Mouse (Mus musculus) forebrain, embryonic 15.5 days (tissue): ENCODE measurements at regions not wholly inside any gene's neighbourhood (a gene's known extent, or its start where the extent isn't known, plus 50 kb on each side); places are given as distances from the start of the nearest gene placed in this dataset.

Experiments used
- ATAC-seq: fragments of 200-750 bp; cut with Nextera tagmentation; replicated peaks from 2 replicates; pipeline ENCODE4 v1.8.0; 2017; ENCODE audit warnings: mild to moderate bottlenecking, moderate TSS enrichment, moderate library complexity
- H3K27ac ChIP-seq: fragments of 300-500 bp; sonication (generic); replicated peaks from 2 replicates; pipeline ENCODE4 v1.5.1; 2015; ENCODE audit warnings: mild to moderate bottlenecking, inconsistent platforms
- H3K27me3 ChIP-seq: fragments of 300-500 bp; sonication (generic); 2 replicates; pipeline ENCODE4 v1.6.1; 2015; ENCODE audit warnings: inconsistent platforms
- H3K36me3 ChIP-seq: fragments of 300-500 bp; sonication (generic); 2 replicates; pipeline ENCODE4 v1.6.1; 2015; ENCODE audit warnings: mild to moderate bottlenecking, inconsistent platforms
- H3K4me1 ChIP-seq: fragments of 300-500 bp; sonication (generic); 2 replicates; pipeline ENCODE4 v1.6.1; 2015; ENCODE audit warnings: inconsistent platforms
- H3K4me2 ChIP-seq: fragments of 300-500 bp; sonication (generic); replicated peaks from 2 replicates; pipeline ENCODE4 v1.6.1; 2015; ENCODE audit warnings: mild to moderate bottlenecking, inconsistent platforms
- H3K4me3 ChIP-seq: fragments of 300-500 bp; sonication (generic); 2 replicates; pipeline ENCODE4 v1.5.1; 2015; ENCODE audit warnings: mild to moderate bottlenecking, inconsistent platforms
- H3K9ac ChIP-seq: fragments of 300-500 bp; sonication (generic); replicated peaks from 2 replicates; pipeline ENCODE4 v1.6.1; 2015; ENCODE audit warnings: mild to moderate bottlenecking, inconsistent platforms
- H3K9me3 ChIP-seq: fragments of 300-500 bp; sonication (generic); 2 replicates; pipeline ENCODE4 v1.6.1; 2016; ENCODE audit warnings: inconsistent platforms
- WGBS: fragments of 180-500 bp; shearing (Covaris S2); methylation state at CpG from one replicate; pipeline ENCODE4 v1.1.7; 2015; ENCODE audit warnings: mixed read lengths; 5-methylcytosine and 5-hydroxymethylcytosine counted together

DNA sequence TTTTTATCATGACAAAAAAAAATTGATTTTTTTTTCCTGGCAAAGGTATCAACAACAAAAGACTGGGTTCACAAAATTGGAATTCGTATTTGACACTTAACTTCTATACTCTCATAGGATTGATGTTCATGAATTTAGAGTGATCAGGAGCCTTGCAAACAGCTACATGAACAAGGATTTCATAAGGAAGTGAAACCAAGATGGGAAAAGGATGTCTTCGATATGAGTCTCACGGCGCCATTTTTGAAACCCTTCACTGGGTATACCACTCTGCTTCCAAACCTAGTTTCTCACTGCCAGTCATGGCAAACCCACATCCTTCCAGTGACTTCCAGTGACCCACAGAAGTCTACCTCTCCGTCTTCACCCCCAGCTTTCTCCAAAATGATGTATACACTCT is 157.8 kb upstream of the Tmc1 start:
- Histone ChIP-seq H3K27me3 (no peaks in the 10 kb centered on the region), H3K36me3 (no peaks in the 10 kb centered on the region), H3K9me3 (no peaks in the 10 kb centered on the region), H3K4me1 (peaks cover 4% of the 10 kb centered on the region; the same call in 1 of the 2 replicates), H3K4me3 (no peak overlapping the region), H3K27ac (no peak overlapping the region), H3K9ac (no peak overlapping the region), H3K4me2 (no peak overlapping the region)
- 95% methylated on average over 5 of the region's 5 CpGs for WGBS
- ATAC-seq: no peak

DNA sequence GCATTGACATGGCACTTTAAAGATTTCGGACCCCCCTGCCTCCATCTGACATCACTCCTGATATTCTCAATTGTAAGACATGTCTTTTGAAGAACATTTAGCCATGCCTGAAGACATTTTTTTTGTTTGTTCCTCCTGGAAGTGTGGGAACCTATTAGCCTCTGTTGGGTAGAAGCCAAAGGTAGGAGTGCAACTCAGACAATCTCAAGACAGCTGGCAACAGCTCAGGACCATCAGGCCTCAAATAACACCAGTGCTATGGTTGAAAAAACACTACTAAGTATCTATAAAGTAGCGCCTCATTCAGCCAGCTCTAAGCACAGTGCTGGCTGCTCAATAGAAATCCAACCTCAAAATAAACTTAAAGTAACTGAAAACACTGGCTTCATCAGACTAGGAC is 154.3 kb upstream of the Tmc1 start:
- ATAC-seq: no peak
- Histone ChIP-seq H3K27me3 (no peaks in the 10 kb centered on the region), H3K9me3 (no peaks in the 10 kb centered on the region), H3K9ac (no peak overlapping the region), H3K36me3 (no peaks in the 10 kb centered on the region), H3K4me1 (peaks cover 11% of the 10 kb centered on the region; the same call in 1 of the 2 replicates), H3K27ac (no peak overlapping the region), H3K4me3 (no peak overlapping the region), H3K4me2 (no peak overlapping the region)
- 72% methylated on average over 2 of the region's 2 CpGs for WGBS

- H3K4me2 ChIP-seq: no peak overlapping the region
- H3K27ac ChIP-seq: no peak overlapping the region
- no peaks in the 10 kb centered on the region for H3K9me3 ChIP-seq
- H3K4me1 ChIP-seq: peaks cover 11% of the 10 kb centered on the region; the same call in 1 of the 2 replicates
- no peak for ATAC-seq
- 81% methylated on average over 3 of the region's 3 CpGs for WGBS
- H3K36me3 ChIP-seq: no peaks in the 10 kb centered on the region
- no peak overlapping the region for H3K4me3 ChIP-seq
- no peaks in the 10 kb centered on the region for H3K27me3 ChIP-seq
- H3K9ac ChIP-seq: no peak overlapping the region
Observed at GRCm38 (mm10) chr19:21107741-21108140, 153.7 kb upstream of the Tmc1 start.

DNA sequence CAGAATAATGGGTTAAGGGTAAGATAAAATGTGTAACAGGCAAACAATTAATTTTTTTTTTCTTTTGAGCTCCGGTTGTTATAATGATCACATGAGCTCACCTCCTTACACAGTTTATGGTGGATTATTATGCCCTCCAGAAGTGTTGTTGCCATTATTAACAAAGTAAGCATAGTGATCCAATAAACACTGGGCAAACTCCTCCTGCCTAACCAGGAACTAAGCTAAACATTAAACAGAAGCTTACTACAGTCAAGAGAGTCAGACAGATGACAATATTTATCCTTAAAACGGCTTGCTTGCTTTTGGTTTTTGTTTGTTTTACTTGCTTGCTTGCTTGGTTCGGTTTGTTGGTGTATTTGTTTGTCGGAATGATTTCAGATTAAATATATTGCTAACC is 153.3 kb upstream of the Tmc1 start:
- Histone ChIP-seq H3K4me3 (no peak overlapping the region), H3K9me3 (no peaks in the 10 kb centered on the region), H3K4me1 (peaks cover 11% of the 10 kb centered on the region; the same call in 1 of the 2 replicates), H3K27me3 (no peaks in the 10 kb centered on the region), H3K27ac (no peak overlapping the region), H3K9ac (no peak overlapping the region), H3K4me2 (no peak overlapping the region), H3K36me3 (no peaks in the 10 kb centered on the region)
- no peak for ATAC-seq
- 78% methylated on average over 4 of the region's 4 CpGs for WGBS

- H3K27ac ChIP-seq: no peak overlapping the region
- WGBS: 92% methylated on average over 10 of the region's 10 CpGs
- peaks cover 11% of the 10 kb centered on the region; the same call in 1 of the 2 replicates for H3K4me1 ChIP-seq
- H3K9me3 ChIP-seq: no peaks in the 10 kb centered on the region
- ATAC-seq: no peak
- H3K4me2 ChIP-seq: no peak overlapping the region
- H3K36me3 ChIP-seq: no peaks in the 10 kb centered on the region
- no peak overlapping the region for H3K4me3 ChIP-seq
- no peaks in the 10 kb centered on the region for H3K27me3 ChIP-seq
- no peak overlapping the region for H3K9ac ChIP-seq
Observed at GRCm38 (mm10) chr19:21106766-21107165, 152.8 kb upstream of the Tmc1 start.

DNA sequence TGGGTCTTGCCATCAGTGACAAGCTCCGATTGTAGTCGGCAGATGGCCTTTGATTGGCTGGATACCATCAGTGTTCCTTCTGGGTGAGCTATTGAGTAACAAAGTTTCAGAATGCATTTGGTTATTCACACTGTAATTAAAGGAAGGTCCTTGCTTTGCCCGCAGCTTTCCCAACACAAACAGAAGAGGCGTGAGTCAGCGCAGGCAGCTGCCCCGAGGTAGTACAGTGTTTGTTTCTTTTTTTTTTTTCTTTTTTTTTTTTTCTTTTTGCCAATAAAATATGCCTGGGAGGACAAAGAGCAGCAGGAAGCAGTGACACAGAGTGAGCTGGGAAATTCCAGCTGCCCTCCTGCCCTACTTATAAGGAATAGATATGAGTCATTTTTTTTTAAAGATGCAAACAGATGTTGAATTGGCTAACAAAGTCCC is 152.3 kb upstream of the Tmc1 start:
- no peak overlapping the region for H3K9ac ChIP-seq
- no peak overlapping the region for H3K4me2 ChIP-seq
- ATAC-seq: 0 out of 2 replicates have a peak, but pooled peaks have one; percentile 38
- no peaks in the 10 kb centered on the region for H3K27me3 ChIP-seq
- H3K9me3 ChIP-seq: no peaks in the 10 kb centered on the region
- no peak overlapping the region for H3K27ac ChIP-seq
- 25% methylated on average over 6 of the region's 6 CpGs for whole genome bisulfite sequencing
- no peak overlapping the region for H3K4me3 ChIP-seq
- no peaks in the 10 kb centered on the region for H3K36me3 ChIP-seq
- H3K4me1 ChIP-seq: peaks cover 11% of the 10 kb centered on the region; the same call in 1 of the 2 replicates

DNA sequence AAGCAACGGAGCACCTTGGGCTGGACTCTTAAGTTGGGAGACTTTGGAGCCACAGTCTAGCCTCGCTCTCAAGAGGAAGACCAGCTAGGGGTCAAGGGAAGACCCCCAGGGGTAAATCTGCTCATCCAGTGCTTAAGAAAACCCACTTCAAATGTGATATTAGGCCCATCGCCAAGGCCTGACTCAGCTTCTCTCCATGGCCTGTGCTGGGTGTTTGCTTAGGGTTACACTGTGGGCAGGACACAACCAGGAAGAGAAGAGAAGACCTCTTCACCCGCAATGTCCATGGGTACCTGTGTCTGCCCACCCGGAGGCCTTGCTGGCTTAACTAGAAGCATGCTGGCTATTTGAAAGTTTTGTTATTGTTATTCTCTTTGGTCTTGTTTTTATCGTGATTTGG is 151.0 kb upstream of the Tmc1 start:
- no peak for ATAC-seq
- no peak overlapping the region for H3K4me3 ChIP-seq
- 78% methylated on average over 6 of the region's 6 CpGs for whole genome bisulfite sequencing
- H3K27me3 ChIP-seq: no peaks in the 10 kb centered on the region
- no peaks in the 10 kb centered on the region for H3K9me3 ChIP-seq
- no peak overlapping the region for H3K27ac ChIP-seq
- no peak overlapping the region for H3K9ac ChIP-seq
- no peaks in the 10 kb centered on the region for H3K36me3 ChIP-seq
- no peak overlapping the region for H3K4me2 ChIP-seq
- H3K4me1 ChIP-seq: peaks cover 11% of the 10 kb centered on the region; the same call in 1 of the 2 replicates

- H3K9ac ChIP-seq: no peak overlapping the region
- ATAC-seq: no peak
- H3K27ac ChIP-seq: no peak overlapping the region
- no peaks in the 10 kb centered on the region for H3K27me3 ChIP-seq
- H3K4me2 ChIP-seq: no peak overlapping the region
- WGBS: 90% methylated on average over 8 of the region's 8 CpGs
- peaks cover 11% of the 10 kb centered on the region; the same call in 1 of the 2 replicates for H3K4me1 ChIP-seq
- H3K4me3 ChIP-seq: no peak overlapping the region
- no peaks in the 10 kb centered on the region for H3K9me3 ChIP-seq
- H3K36me3 ChIP-seq: no peaks in the 10 kb centered on the region
Observed at GRCm38 (mm10) chr19:21104462-21104936, 150.5 kb upstream of the Tmc1 start.

DNA sequence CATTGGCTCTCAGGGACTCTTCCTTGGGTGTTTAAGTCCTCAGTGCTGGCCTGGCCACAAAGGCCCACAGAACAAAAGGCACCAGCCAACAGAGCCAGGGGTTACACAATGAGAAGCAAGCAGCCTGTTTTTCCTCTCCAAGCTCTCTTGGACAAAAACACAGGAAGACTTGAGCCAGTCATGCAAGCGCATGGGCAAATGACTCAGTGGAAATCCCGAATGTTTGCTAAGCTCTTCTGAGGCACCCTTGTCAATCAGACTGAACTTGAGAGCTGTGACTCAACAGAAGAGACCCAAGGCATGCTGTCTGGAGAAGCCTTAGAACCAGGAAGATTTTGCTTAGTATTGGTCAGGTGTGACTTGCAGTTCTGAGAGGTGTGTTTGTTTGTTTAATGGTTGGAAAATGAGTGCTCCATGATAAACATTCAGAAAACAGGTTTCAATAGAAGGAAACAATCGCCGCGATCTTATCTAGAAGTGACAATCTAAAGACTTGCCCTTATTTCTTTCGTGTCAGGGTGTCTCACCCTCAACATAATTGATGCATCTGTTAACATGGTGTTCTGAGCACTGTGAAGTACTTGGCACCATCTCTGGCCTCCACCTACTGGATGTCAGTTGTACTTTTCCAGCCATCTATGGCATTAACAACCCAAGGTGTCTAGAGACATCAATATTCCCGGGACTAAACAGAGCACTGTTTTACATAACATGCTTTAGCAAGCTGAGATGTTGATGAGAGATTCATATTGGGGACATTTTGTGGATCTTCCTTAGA is 124.0 kb upstream of the Tmc1 start:
- ATAC-seq: no peak
- 78% methylated on average over 7 of the region's 7 CpGs for WGBS
- H3K27me3 ChIP-seq: no peaks in the 10 kb centered on the region
- no peak overlapping the region for H3K4me3 ChIP-seq
- no peaks in the 10 kb centered on the region for H3K36me3 ChIP-seq
- no peak overlapping the region for H3K9ac ChIP-seq
- H3K9me3 ChIP-seq: no peaks in the 10 kb centered on the region
- H3K27ac ChIP-seq: no peak overlapping the region
- no peaks in the 10 kb centered on the region for H3K4me1 ChIP-seq
- no peak overlapping the region for H3K4me2 ChIP-seq

GRCm38 (mm10) chr19:21068381-21068780 is 114.4 kb upstream of the Tmc1 start:
- Histone ChIP-seq H3K9ac (no peak overlapping the region), H3K27ac (no peak overlapping the region), H3K9me3 (no peaks in the 10 kb centered on the region), H3K4me3 (no peak overlapping the region), H3K27me3 (no peaks in the 10 kb centered on the region), H3K4me2 (no peak overlapping the region), H3K36me3 (no peaks in the 10 kb centered on the region), H3K4me1 (no peaks in the 10 kb centered on the region)
- no peak for ATAC-seq
- 92% methylated on average over 7 of the region's 7 CpGs for WGBS

DNA sequence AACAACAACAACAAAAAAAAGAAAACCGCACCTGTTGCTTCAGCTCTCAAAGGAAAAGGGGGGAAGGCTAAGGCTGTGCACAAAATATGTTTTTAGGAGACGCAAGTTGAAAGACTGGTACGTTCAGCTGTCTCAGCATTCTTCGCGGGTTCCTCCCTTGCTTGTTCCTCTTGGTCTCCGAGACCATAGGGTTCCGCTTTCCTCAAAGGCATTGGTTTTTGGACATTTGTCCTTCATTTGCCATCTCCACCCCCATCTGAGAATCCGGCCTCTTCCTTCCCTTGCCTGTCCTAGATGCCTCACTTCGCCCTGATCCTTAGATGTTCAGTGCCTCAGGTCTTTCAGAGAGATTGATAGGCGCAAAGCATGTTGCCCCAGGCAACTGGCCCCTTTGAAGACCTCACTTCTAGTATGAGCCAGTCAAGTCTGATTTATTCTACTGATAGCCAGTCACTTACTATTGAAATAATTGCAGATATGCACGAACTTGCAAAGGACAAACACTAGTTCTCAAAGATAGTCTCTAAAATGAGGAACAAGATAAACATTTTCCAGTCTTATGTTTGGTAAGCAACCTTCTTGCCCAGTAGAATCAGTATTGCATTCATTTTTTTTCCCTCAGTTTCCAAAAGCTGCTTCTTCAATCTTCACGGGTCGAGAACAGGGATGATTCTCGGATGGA is 112.6 kb upstream of the Tmc1 start:
- Histone ChIP-seq H3K4me3 (no peak overlapping the region), H3K9me3 (no peaks in the 10 kb centered on the region), H3K9ac (no peak overlapping the region), H3K36me3 (no peaks in the 10 kb centered on the region), H3K27ac (no peak overlapping the region), H3K4me1 (no peaks in the 10 kb centered on the region), H3K4me2 (no peak overlapping the region), H3K27me3 (no peaks in the 10 kb centered on the region)
- 92% methylated on average over 14 of the region's 14 CpGs for WGBS
- ATAC-seq: no peak

- Histone ChIP-seq H3K27me3 (no peaks in the 10 kb centered on the region), H3K4me3 (no peak overlapping the region), H3K4me2 (no peak overlapping the region), H3K4me1 (no peaks in the 10 kb centered on the region), H3K36me3 (no peaks in the 10 kb centered on the region), H3K27ac (no peak overlapping the region), H3K9ac (no peak overlapping the region), H3K9me3 (no peaks in the 10 kb centered on the region)
- whole genome bisulfite sequencing: 65% methylated on average over 3 of the region's 3 CpGs
- ATAC-seq: no peak
Observed at GRCm38 (mm10) chr19:21064902-21065301, 110.9 kb upstream of the Tmc1 start.
